In the genomic region with DNA sequence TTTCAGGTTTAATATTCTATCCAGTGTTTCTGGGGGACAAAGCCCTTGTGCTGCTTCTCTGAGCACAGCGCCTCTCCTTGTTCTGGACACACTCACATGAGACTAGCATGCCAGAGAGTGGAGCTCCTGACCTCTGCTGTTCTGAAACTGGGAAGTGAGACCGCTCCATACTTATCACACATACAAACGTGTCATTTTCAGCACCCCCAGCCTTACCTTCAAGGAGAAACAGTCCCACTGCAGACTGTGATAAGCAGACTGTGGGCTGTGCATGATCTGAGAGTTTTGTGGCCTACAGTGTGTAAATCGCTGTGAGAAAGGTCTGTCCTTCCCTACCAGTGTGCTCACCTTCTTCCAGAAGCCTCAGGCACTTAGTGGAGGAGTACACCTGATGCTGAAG, we compare ENCODE assay signal across 25 mouse cellular contexts.
DNase-seq lines count a peak whose midpoint lies in the region; ATAC-seq and TF ChIP-seq lines count a peak whose summit lies in the region.
"Had no signal": no experiment of that assay in that cellular context is flagged by ENCODE, and none has a peak within 500 bp of the region (broad histone marks: within the 10 kb centered on the region; RNA-seq: fewer than 3 reads in every experiment).

No protein-coding gene starts in this region.

- no peak for TF ChIP-seq CTCF in midbrain, postnatal 0 days (IDR thresholded peaks at IDR 0.05)

- H3K36me3 ChIP-seq in hindbrain, embryonic 12.5 days: peaks cover 18% of the 10 kb centered on the region
- no peaks in the 10 kb centered on the region; the same call in none of the 2 replicates for H3K36me3 ChIP-seq in hindbrain, embryonic 16.5 days (ENCODE audit: control insufficient read depth, insufficient read depth, low read length)
- peaks cover 33% of the 10 kb centered on the region for H3K36me3 ChIP-seq in midbrain, embryonic 10.5 days
- 0 out of 2 replicates have a peak, but pooled peaks cover 5% of the 10 kb centered on the region for H3K36me3 ChIP-seq in midbrain, postnatal 0 days (ENCODE audit: insufficient read depth, low read length)

- H3K9me3 ChIP-seq in hindbrain, embryonic 12.5 days (replicated peaks): peaks cover 11% of the 10 kb centered on the region; the same call in 1 of the 2 replicates
- peaks cover 6% of the 10 kb centered on the region for H3K9me3 ChIP-seq in hindbrain, embryonic 16.5 days (ENCODE audit: control insufficient read depth, low read length)
- H3K9me3 ChIP-seq in midbrain, embryonic 10.5 days (replicated peaks): peaks cover 10% of the 10 kb centered on the region
- H3K9me3 ChIP-seq in midbrain, postnatal 0 days (ENCODE audit: low read length): no peaks in the 10 kb centered on the region
- H3K9me3 ChIP-seq: midbrain, embryonic 12.5 days had no signal

- 92% methylated on average over 4 of the region's 4 CpGs for WGBS in hindbrain, embryonic 12.5 days
- WGBS in hindbrain, embryonic 16.5 days: 83% methylated on average over 4 of the region's 4 CpGs
- WGBS in midbrain, embryonic 10.5 days: 93% methylated on average over 4 of the region's 4 CpGs
- WGBS in midbrain, postnatal 0 days: 88% methylated on average over 4 of the region's 4 CpGs

- H3K27me3 ChIP-seq in hindbrain, embryonic 12.5 days: no peaks in the 10 kb centered on the region
- H3K27me3 ChIP-seq in hindbrain, embryonic 16.5 days (replicated peaks; ENCODE audit: control insufficient read depth, insufficient read depth, low read length): no peaks in the 10 kb centered on the region
- H3K27me3 ChIP-seq in midbrain, embryonic 10.5 days (ENCODE audit: low read depth, poor library complexity, severe bottlenecking): no peaks in the 10 kb centered on the region
- H3K27me3 ChIP-seq in midbrain, postnatal 0 days (ENCODE audit: insufficient read depth, low read length): no peaks in the 10 kb centered on the region
- H3K27me3 ChIP-seq: midbrain, embryonic 12.5 days had no signal

- H3K9ac ChIP-seq in hindbrain, embryonic 12.5 days: no peak overlapping the region
- H3K9ac ChIP-seq in hindbrain, embryonic 16.5 days (ENCODE audit: low read depth, low read length): no peak overlapping the region
- H3K9ac ChIP-seq in midbrain, postnatal 0 days (replicated peaks; ENCODE audit: low read length, poor library complexity, severe bottlenecking): no peak overlapping the region
- H3K9ac ChIP-seq: midbrain, embryonic 12.5 days had no signal

- no peak overlapping the region for H3K4me3 ChIP-seq in hindbrain, embryonic 12.5 days
- H3K4me3 ChIP-seq in hindbrain, embryonic 16.5 days (ENCODE audit: low read length): no peak overlapping the region
- H3K4me3 ChIP-seq in midbrain, embryonic 10.5 days: no peak overlapping the region
- no peak overlapping the region for H3K4me3 ChIP-seq in midbrain, postnatal 0 days (ENCODE audit: low read depth, low read length)
- H3K4me3 ChIP-seq: erythroblast, embryonic 14.5 days; midbrain, embryonic 12.5 days; myocyte had no signal

- H3K4me2 ChIP-seq in hindbrain, embryonic 12.5 days (replicated peaks): no peak overlapping the region
- no peak overlapping the region for H3K4me2 ChIP-seq in hindbrain, embryonic 16.5 days (ENCODE audit: low read length)
- no peak overlapping the region for H3K4me2 ChIP-seq in midbrain, postnatal 0 days (ENCODE audit: low read depth, low read length, poor library complexity, severe bottlenecking)
- H3K4me2 ChIP-seq: heart, embryonic 11.5 days; midbrain, embryonic 12.5 days had no signal

- ATAC-seq in hindbrain, embryonic 12.5 days (ENCODE audit: low FRiP score): no peak
- no peak for ATAC-seq in hindbrain, embryonic 16.5 days
- ATAC-seq in midbrain, postnatal 0 days (ENCODE audit: low FRiP score): no peak
- ATAC-seq in megakaryocyte progenitor cell, adult 5-6 weeks (replicated peaks; ENCODE audit: poor library complexity): peak; percentile 42
- ATAC-seq: intestine, postnatal 0 days; lung, postnatal 0 days had no signal

- H3K4me1 ChIP-seq in hindbrain, embryonic 12.5 days: peaks cover 28% of the 10 kb centered on the region
- H3K4me1 ChIP-seq in hindbrain, embryonic 16.5 days (ENCODE audit: control insufficient read depth, insufficient read depth, low read depth, low read length): peaks cover 13% of the 10 kb centered on the region
- peaks cover 29% of the 10 kb centered on the region for H3K4me1 ChIP-seq in midbrain, embryonic 10.5 days
- H3K4me1 ChIP-seq in midbrain, postnatal 0 days (ENCODE audit: insufficient read depth, low read length): peaks cover 8% of the 10 kb centered on the region; the same call in 1 of the 2 replicates

- no peak for DNase-seq in midbrain, embryonic 10.5 days (ENCODE audit: low spot score)
- DNase-seq in midbrain, postnatal 0 days (ENCODE audit: low spot score): no peak
- DNase-seq in c-Kit-positive CD71-positive TER-119-negative erythroid progenitor cells, embryonic 14.5 days (ENCODE audit: low read depth): peak; percentile 23
- no peak for DNase-seq in spleen, postnatal 4 days (ENCODE audit: low spot score in 2 of 2)
- DNase-seq: adrenal gland, postnatal 14 days; cerebellum, adult 18-20 months; cerebellum, postnatal 10 days; gastrocnemius, postnatal 14 days; heart, postnatal 4 days; kidney, adult 9 months; kidney, postnatal 10 days; layer of hippocampus, postnatal 36 days; left cerebral cortex, postnatal 4 days; lung, adult 18-20 months; lung, postnatal 4 days; thymus, postnatal 4 days had no signal

- 0 out of 2 replicates have a peak overlapping the region, but pooled peaks have one; percentile 31 for H3K27ac ChIP-seq in hindbrain, embryonic 12.5 days
- no peak overlapping the region for H3K27ac ChIP-seq in hindbrain, embryonic 16.5 days (ENCODE audit: low read depth, low read length)
- 0 out of 2 replicates have a peak overlapping the region, but pooled peaks have one; percentile 18 for H3K27ac ChIP-seq in midbrain, embryonic 10.5 days (replicated peaks)
- H3K27ac ChIP-seq in midbrain, postnatal 0 days (ENCODE audit: low read depth, low read length): no peak overlapping the region
- H3K27ac ChIP-seq: midbrain, embryonic 12.5 days had no signal

Comparison
In these comparisons a context has a peak if more than half of its experiments do, and no peak if none do; other contexts are left out.
1. H3K27ac ChIP-seq: peak in hindbrain, embryonic 12.5 days (single experiment) and midbrain, embryonic 10.5 days (single experiment); none in hindbrain, embryonic 16.5 days (single experiment) and midbrain, postnatal 0 days (single experiment).